Mouse (Mus musculus): ENCODE measurements around the gene Zfp566. TPM values are rescaled to one million over a fixed set of nuclear protein-coding genes. Genes with fewer than 3 reads are reported as not detected.

Zfp566 gene
- polyA plus RNA-seq (2014; fragmentation: Illumina TruSeq; extraction: RNeasy Lipid Tissue Mini Kit (QIAGEN cat#74804); ENCODE audit: low read depth, low replicate concordance) = 1.4 TPM

GRCm38 (mm10) chr7:30090092-30090969 is at the start of gene Zfp566, which contains the start of gene Gm26920:
Gene Zfp566, minus strand, starts transcription at chr7:30090527.
Gene Gm26920, minus strand, starts transcription at chr7:30090410.

GRCm38 (mm10) chr7:30121308-30122187 is 31.2 kb upstream of the Zfp566 start, which contains the start of gene Zfp382:
Gene Zfp382, plus strand, starts transcription at chr7:30121942.

GRCm38 (mm10) chr7:30094646-30095429 is 4.5 kb upstream of the Zfp566 start, which contains the start of gene Zfp260:
Gene Zfp260, plus strand, starts transcription at chr7:30094777.

GRCm38 (mm10) chr7:30072146-30073028 is 17.9 kb downstream of the Zfp566 start, which contains the start of gene Zfp82:
Gene Zfp82, minus strand, starts transcription at chr7:30072900.

GRCm38 (mm10) chr7:30050882-30051548 is 39.3 kb downstream of the Zfp566 start, which contains the start of gene Zfp14:
Gene Zfp14, minus strand, starts transcription at chr7:30051380.

Other genes with a start within 250 kb of the Zfp566 start
- gene Zfp940, start 236.9 kb downstream of the Zfp566 start, polyA plus RNA-seq (2014; fragmentation: Illumina TruSeq; extraction: RNeasy Lipid Tissue Mini Kit (QIAGEN cat#74804); ENCODE audit: low read depth, low replicate concordance) = 0.47 TPM
- 5.3 TPM for gene Zfp420, start 230.5 kb downstream of the Zfp566 start, polyA plus RNA-seq (2014; fragmentation: Illumina TruSeq; extraction: RNeasy Lipid Tissue Mini Kit (QIAGEN cat#74804); ENCODE audit: low read depth, low replicate concordance)
- gene Zfp27, start 184.0 kb downstream of the Zfp566 start, polyA plus RNA-seq (2014; fragmentation: Illumina TruSeq; extraction: RNeasy Lipid Tissue Mini Kit (QIAGEN cat#74804); ENCODE audit: low read depth, low replicate concordance) = 9.3 TPM
- 11.9 TPM for gene Zfp383, start 182.3 kb downstream of the Zfp566 start, polyA plus RNA-seq (2014; fragmentation: Illumina TruSeq; extraction: RNeasy Lipid Tissue Mini Kit (QIAGEN cat#74804); ENCODE audit: low read depth, low replicate concordance)
- gene Zfp74, start 136.4 kb downstream of the Zfp566 start, polyA plus RNA-seq (2014; fragmentation: Illumina TruSeq; extraction: RNeasy Lipid Tissue Mini Kit (QIAGEN cat#74804); ENCODE audit: low read depth, low replicate concordance) = 5.1 TPM
- 12.4 TPM for gene Zfp568, start 106.6 kb downstream of the Zfp566 start, polyA plus RNA-seq (2014; fragmentation: Illumina TruSeq; extraction: RNeasy Lipid Tissue Mini Kit (QIAGEN cat#74804); ENCODE audit: low read depth, low replicate concordance)
- 7.4 TPM for gene Zfp14, start 39.1 kb downstream of the Zfp566 start, polyA plus RNA-seq (2014; fragmentation: Illumina TruSeq; extraction: RNeasy Lipid Tissue Mini Kit (QIAGEN cat#74804); ENCODE audit: low read depth, low replicate concordance)
- 2.5 TPM for gene Zfp82, start 17.6 kb downstream of the Zfp566 start, polyA plus RNA-seq (2014; fragmentation: Illumina TruSeq; extraction: RNeasy Lipid Tissue Mini Kit (QIAGEN cat#74804); ENCODE audit: low read depth, low replicate concordance)
- not detected for gene Gm26920, start 117 bp downstream of the Zfp566 start, polyA plus RNA-seq (2014; fragmentation: Illumina TruSeq; extraction: RNeasy Lipid Tissue Mini Kit (QIAGEN cat#74804); ENCODE audit: low read depth, low replicate concordance)
- 34.9 TPM for gene Zfp260, start 4.2 kb upstream of the Zfp566 start, polyA plus RNA-seq (2014; fragmentation: Illumina TruSeq; extraction: RNeasy Lipid Tissue Mini Kit (QIAGEN cat#74804); ENCODE audit: low read depth, low replicate concordance)
- 1.6 TPM for gene Zfp382, start 31.4 kb upstream of the Zfp566 start, polyA plus RNA-seq (2014; fragmentation: Illumina TruSeq; extraction: RNeasy Lipid Tissue Mini Kit (QIAGEN cat#74804); ENCODE audit: low read depth, low replicate concordance)
- gene Zfp146, start 79.2 kb upstream of the Zfp566 start, polyA plus RNA-seq (2014; fragmentation: Illumina TruSeq; extraction: RNeasy Lipid Tissue Mini Kit (QIAGEN cat#74804); ENCODE audit: low read depth, low replicate concordance) = 26.8 TPM
- 4,592 TPM for gene Cox7a1, start 93.6 kb upstream of the Zfp566 start, polyA plus RNA-seq (2014; fragmentation: Illumina TruSeq; extraction: RNeasy Lipid Tissue Mini Kit (QIAGEN cat#74804); ENCODE audit: low read depth, low replicate concordance)
- 372 TPM for gene Capns1, start 108.3 kb upstream of the Zfp566 start, polyA plus RNA-seq (2014; fragmentation: Illumina TruSeq; extraction: RNeasy Lipid Tissue Mini Kit (QIAGEN cat#74804); ENCODE audit: low read depth, low replicate concordance)
- 59.9 TPM for gene Polr2i, start 141.4 kb upstream of the Zfp566 start, polyA plus RNA-seq (2014; fragmentation: Illumina TruSeq; extraction: RNeasy Lipid Tissue Mini Kit (QIAGEN cat#74804); ENCODE audit: low read depth, low replicate concordance)
- 58.8 TPM for gene Tbcb, start 141.7 kb upstream of the Zfp566 start, polyA plus RNA-seq (2014; fragmentation: Illumina TruSeq; extraction: RNeasy Lipid Tissue Mini Kit (QIAGEN cat#74804); ENCODE audit: low read depth, low replicate concordance)
- gene Ovol3, start 145.2 kb upstream of the Zfp566 start, polyA plus RNA-seq (2014; fragmentation: Illumina TruSeq; extraction: RNeasy Lipid Tissue Mini Kit (QIAGEN cat#74804); ENCODE audit: low read depth, low replicate concordance) = not detected
- gene Thap8, start 189.6 kb upstream of the Zfp566 start, polyA plus RNA-seq (2014; fragmentation: Illumina TruSeq; extraction: RNeasy Lipid Tissue Mini Kit (QIAGEN cat#74804); ENCODE audit: low read depth, low replicate concordance) = not detected
- gene Wdr62, start 189.9 kb upstream of the Zfp566 start, polyA plus RNA-seq (2014; fragmentation: Illumina TruSeq; extraction: RNeasy Lipid Tissue Mini Kit (QIAGEN cat#74804); ENCODE audit: low read depth, low replicate concordance) = 2.4 TPM
- 11.7 TPM for gene Clip3, start 201.2 kb upstream of the Zfp566 start, polyA plus RNA-seq (2014; fragmentation: Illumina TruSeq; extraction: RNeasy Lipid Tissue Mini Kit (QIAGEN cat#74804); ENCODE audit: low read depth, low replicate concordance)
- 29.2 TPM for gene Alkbh6, start 218.2 kb upstream of the Zfp566 start, polyA plus RNA-seq (2014; fragmentation: Illumina TruSeq; extraction: RNeasy Lipid Tissue Mini Kit (QIAGEN cat#74804); ENCODE audit: low read depth, low replicate concordance)
- gene Syne4, start 224.3 kb upstream of the Zfp566 start, polyA plus RNA-seq (2014; fragmentation: Illumina TruSeq; extraction: RNeasy Lipid Tissue Mini Kit (QIAGEN cat#74804); ENCODE audit: low read depth, low replicate concordance) = 2.5 TPM
- gene E130208F15Rik, start 231.2 kb upstream of the Zfp566 start, polyA plus RNA-seq (2014; fragmentation: Illumina TruSeq; extraction: RNeasy Lipid Tissue Mini Kit (QIAGEN cat#74804); ENCODE audit: low read depth, low replicate concordance) = 0.42 TPM
- 14.0 TPM for gene Sdhaf1, start 233.4 kb upstream of the Zfp566 start, polyA plus RNA-seq (2014; fragmentation: Illumina TruSeq; extraction: RNeasy Lipid Tissue Mini Kit (QIAGEN cat#74804); ENCODE audit: low read depth, low replicate concordance)

Measured in heart, adult 10 weeks (tissue).